Mouse (Mus musculus): ENCODE data around the gene Myo10.

Gene Myo10

DNA sequence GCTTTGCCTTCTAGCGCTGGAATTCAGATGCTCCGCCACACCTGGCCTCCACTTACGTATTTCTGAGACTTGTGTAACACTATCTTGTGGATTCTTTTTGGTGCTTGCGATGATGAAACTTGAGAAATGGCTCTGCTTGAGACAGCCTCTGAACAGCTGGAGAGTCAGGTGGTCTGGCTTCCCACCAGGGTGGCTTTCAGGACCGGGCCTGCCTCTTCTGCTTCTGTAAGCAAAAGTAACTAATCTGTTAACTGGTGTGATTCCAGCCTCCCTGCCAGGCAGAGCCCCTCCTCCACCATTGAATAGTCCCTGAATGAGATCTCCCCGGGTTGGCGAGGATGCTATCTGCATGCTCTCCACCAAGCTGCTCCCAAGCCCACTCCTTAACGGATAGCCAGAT, 140.0 kb downstream of the Myo10 start:
- DNase-seq (ENCODE audit: low spot score): no peak

DNA sequence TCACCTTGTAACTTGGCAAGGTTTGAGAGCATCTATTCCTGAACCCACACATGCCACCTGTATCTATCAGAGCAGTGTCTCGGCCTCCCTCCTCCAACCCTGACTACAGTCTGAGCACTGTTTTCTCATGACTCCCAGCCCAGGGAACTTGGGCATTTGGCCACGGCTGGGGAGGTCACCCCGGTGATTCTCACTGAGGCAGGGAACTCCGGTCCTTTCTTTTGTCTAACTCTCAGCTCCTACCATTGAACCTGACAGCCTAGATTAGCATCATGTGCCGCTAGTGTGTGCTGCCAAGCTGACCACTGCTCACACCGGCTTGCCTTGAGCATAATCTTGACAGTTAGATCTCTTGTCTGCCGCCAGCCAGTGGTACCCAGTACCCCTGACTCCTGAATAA, 140.8 kb downstream of the Myo10 start:
- DNase-seq (ENCODE audit: low spot score): no peak

DNA sequence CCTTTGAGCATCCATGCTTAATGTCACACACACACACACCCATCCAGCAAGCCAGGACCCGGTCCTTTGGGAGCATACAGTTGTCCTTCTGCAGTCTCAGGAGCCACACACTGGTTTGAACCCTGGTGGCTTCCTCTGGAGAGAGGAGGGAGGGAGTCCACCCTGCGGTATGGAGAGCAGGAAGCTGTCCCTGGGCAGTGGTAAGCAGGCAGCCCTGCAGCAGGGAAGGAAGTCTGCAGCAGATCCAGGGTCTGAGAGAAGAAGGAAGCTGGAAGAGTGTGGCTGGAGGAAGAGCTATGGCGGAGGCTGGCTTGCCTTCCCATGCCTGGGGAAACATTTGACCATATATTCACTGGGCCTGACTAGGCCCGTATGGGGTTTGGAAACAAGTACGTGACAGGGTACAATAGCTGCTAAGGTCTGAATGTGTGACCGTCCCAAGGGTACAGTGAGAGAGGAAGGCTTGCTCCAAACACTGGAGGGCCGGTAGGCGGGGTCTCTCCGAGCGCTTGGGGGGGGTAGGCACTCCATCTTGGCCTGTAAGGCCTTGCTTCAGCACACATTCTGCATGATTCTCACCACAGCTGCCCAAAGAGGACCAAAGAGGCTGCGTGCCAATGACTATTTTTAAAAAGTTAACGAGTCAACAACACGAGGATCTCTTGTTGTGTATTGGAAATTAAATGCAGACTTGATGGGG, 142.5 kb downstream of the Myo10 start:
- no peak for DNase-seq (ENCODE audit: low spot score)

DNA sequence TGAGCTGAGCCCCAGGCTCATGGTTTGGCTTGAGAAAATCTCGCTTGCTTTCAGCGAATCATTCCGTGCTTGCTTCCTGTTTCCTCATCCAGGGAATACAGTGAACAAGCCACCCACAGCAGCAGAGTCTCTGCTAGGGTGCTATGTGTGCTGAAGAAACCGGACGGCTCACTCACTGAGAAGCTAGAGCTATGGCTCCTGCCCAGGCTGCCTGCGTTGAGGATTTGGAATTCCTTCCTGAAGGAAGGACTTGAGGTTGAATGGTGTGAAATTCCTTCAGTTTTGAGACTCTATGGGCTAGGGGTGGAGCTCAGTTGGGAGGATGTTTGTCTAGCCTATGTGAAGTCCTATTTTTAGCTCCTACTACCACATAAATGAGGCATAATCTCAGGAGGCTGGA, 145.5 kb downstream of the Myo10 start:
- no peak for DNase-seq (ENCODE audit: low spot score)

DNA sequence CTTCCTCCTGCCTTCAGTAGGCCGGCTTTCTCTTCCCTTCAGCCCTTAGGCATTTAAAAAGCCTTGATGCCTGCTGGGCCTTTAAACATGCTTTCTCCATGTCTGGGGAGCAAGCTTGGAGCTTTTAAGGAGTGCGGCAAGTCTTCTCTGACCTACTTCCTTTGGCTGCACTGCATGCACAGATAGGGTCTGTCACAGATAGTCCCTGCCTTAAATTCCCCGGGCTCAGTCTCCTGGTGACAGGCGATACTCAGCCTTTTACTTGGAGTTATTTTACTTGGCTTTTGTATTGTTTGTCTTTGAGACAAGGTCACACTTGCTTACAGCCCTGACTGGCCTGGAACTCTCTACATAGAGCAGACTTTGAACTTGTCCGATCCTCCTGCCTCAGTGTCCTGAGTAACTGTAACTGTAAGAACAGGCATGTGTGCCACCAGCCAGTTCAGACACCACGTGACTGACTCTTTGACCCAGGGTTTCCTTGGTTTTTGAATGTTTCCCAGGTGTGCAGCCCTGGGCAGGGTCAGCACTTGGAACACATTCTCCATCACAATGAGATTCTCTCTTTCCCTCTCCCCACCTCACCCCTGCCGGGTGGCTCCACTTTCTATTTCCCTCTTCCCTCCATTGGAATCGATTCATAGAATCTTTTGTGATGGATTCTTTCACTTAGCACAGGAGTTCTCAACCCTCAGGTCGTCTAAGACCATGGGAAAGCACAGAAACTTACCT, 147.4 kb downstream of the Myo10 start:
- DNase-seq (ENCODE audit: low spot score): no peak

DNA sequence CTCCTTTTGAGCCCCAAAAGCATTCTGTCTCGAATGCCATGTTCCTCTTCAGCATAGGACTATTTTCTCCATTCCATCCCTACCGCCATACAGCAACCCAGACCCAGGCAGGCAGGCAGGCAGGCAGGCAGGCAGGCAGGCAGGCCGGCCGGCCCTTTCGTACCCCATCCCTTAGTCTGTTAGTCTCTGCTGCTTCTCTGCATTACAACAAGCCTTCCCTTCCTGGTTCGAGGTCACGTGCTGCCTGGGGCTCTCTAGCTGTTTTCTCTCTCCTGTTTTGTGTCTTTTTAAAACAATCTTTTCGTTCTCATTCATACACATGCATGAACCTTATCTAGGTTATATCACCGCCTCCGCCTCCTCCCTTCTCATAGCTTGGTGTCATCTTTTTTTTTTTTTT, 149.5 kb downstream of the Myo10 start:
- no peak for DNase-seq (ENCODE audit: low spot score)

DNA sequence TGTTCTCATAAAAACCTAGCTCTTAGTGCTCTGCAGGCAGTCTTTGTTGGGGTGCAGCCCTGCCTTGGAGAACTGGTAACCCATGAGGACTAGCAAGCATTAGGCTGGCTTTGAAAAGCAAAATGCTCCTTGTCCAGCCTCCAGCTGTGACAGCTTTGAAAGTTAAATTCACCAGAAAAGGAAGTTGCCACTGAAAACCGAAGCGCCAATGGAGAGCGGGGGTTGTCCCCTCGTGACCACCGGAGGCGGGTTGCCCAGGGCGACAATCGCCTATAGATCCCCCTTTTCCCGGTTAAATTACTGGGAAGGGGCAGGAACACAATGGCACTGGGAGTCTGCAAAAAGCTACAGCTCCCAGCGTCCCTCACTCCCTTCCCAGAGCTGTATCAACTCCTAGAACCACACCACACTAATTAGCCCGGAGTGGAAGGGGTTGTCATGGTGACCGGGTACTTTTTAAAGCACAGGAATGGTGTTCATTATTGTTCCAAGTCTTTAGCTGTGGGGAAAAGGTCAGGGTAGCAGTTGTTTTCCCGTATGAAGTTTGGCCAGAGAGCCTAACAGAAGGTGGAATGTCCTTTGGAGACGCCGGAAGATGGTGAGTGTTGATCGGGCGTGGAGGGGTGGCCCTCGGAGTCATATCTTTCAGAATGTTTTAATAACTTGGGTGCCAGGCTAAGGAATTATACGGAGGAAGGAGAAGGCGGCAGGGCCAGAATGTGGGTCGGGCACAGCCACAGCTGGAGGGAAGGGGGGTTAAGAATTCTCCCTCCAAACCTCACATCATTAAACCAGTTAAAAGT, 151.6 kb downstream of the Myo10 start:
- DNase-seq (ENCODE audit: low spot score): peak; percentile 43

DNA sequence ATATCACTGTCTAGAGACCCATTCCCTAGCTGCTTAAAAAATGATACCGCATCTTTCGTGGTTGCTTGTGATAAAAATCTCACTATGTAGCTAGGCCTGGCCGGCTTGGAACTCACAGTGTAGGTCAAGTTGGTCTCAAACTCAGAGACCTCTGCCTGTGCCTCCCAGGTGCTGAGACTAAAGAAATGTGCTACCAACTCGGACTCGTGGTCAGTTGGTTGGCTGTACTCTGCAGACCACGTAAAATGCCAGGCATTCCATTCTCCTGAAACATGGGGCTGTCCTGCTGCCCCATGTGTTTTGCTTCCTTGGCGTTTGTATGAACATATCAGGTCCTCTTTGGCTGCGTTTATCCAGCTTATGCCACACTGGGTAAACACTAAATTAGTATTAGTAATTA, 156.6 kb downstream of the Myo10 start:
- DNase-seq (ENCODE audit: low spot score): no peak

DNA sequence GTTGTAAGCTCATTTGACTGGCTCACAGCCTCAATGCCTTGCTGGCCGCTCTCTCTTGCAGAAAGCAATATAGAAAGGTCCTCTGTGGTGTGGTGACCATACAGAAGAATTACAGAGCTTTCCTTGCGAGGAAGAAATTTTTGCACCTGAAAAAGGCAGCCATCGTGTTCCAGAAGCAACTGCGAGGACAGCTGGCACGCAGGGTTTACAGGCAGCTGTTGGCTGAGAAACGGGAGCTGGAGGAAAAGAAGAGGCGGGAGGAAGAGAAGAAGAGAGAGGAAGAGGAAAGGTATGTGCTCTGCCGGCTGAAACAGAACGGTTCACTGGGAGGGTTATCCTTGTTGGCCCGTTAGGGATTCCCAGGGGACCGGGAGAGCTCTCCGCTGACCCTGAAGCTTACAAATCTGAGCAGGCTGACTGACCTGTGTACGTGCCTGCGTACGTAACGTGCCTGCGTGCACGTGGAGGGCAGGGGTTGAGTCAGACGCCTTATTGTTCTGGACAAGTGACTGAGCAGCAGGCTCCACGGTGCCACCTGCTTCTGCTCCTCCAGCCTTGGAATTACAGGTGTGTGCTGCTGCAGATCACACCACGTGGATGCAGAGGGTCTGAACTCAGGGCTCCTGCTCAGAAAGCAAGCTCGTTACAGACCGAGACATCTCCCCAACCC, 157.3 kb downstream of the Myo10 start:
- no peak for DNase-seq (ENCODE audit: low spot score)

DNA sequence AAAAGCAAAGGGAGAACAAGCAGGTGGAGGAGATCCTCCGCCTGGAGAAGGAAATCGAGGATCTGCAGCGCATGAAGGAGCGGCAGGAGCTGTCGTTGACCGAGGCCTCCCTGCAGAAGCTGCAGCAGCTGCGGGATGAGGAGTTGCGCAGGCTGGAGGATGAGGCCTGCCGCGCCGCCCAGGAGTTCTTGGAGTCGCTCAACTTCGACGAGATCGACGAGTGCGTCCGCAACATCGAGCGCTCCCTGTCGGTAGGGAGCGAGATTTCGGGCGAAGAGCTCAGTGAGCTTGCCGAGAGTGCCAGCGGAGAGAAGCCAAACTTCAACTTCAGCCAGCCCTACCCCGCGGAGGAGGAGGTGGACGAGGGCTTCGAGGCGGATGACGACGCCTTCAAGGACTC, 158.7 kb downstream of the Myo10 start:
- DNase-seq (ENCODE audit: low spot score): no peak

DNA sequence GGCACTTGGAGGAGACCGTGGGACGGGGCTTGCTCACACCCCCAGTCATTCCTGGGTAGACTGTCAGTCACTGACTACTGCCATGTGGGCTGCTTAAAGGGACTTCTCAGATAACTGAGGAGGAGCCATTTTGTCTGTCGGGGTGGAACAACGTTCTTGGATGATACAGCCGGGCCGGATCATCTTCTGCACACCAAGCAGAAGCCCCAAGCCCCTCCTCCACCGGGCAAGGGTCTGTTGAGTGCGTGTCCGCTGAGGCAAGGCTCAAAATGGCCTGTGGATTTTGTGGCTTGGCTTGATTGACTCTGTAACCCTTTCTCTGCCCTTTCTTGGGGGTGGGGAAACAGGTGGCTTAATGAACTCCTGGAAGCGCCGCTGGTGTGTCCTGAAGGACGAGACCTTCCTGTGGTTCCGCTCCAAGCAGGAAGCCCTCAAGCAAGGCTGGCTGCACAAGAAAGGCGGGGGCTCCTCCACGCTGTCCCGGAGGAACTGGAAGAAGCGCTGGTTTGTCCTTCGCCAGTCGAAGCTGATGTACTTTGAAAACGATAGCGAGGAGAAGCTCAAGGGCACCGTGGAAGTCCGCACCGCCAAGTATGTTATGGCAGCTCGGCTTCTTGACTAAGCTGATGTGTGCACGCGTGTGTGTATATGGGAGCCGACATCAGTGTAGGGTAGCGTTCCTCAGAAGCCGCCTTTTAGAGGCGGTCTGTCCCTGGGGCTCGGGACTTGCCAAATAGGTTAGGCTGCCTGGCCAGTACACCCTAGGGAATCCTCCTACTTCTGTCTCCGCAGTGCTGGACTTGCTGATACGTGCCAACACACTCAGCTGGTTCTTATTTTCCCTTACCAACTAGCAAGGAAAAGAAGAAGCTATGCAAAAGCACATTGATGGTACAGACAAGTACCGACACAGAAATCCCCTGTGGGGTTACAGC, 163.4 kb downstream of the Myo10 start:
- no peak for DNase-seq (ENCODE audit: low spot score)

DNA sequence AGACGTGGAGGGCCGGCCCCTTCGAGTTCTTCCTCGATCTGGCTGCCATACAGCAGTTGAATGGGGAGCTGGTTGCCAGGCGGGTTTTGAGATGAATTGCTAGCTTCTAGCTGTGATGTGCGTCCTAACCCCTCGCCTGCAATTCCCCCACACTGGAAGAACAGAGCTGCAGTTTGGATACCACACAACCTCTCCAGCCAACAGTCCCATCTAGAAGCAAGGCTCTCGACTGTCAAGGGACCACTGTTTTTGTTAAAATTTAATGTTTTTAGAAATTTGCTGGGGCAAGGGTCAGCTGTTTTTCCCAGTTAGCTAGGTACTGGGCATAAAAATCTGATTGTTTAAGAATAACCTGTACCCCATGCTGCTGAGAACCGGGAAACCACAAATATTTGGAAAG, 165.1 kb downstream of the Myo10 start:
- DNase-seq (ENCODE audit: low spot score): no peak

DNA sequence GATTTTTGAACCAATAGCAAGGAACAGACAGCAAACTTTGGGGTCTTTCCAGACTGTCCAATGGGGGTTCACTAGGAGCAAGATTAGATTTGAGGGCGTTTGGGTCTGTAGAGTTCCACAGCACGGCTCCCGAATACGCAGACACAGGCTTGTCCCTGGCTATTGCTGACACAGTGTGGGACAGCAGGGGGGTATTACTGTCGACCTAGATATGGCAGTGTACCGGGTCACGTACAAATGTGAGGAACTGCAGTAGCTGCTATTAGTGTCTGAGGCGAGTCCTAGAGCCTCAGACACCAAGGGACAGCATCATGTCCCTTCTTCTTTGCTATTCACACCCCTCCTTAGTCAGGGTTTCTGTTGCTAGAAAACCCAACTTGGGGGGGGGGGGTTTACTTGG, 165.6 kb downstream of the Myo10 start:
- no peak for DNase-seq (ENCODE audit: low spot score)

DNA sequence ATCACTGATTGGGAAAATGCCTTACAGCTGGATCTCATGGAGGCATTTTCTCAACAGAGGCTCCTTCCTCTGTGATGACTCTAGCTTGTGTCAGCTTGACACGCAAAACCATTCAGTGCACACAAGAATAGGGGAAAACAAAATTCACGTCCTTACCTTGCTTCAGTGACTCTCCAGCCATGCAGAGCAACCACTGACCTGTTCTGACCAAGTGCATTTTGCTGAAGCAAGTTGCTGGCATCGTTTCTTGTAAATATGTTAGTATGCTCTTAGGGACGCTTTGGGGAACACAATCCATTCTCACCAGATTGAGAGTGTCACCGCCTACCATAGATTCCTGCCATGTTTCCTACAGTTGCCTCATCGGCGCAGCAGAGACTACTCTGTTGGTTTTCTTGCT, 166.2 kb downstream of the Myo10 start:
- DNase-seq (ENCODE audit: low spot score): no peak

DNA sequence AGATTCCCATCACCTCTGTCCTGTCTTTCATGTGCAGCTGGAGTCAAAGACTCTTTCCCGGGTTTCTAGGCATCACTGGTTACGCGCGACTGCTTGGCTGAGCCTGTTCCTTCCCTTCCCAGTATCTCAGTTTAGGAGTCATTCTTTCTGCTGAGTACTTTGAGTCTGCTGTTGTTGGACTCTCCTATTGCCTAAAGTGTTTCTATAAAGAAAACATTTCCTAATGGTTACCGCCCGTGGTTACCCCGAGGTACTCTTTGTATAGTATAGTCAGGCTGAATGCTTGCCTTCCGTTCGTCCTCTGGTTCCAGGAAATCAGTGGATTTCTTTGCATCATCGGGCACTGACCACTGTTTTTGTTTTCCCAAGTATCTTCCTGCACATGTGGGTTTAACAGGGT, 166.9 kb downstream of the Myo10 start:
- no peak for DNase-seq (ENCODE audit: low spot score)

DNA sequence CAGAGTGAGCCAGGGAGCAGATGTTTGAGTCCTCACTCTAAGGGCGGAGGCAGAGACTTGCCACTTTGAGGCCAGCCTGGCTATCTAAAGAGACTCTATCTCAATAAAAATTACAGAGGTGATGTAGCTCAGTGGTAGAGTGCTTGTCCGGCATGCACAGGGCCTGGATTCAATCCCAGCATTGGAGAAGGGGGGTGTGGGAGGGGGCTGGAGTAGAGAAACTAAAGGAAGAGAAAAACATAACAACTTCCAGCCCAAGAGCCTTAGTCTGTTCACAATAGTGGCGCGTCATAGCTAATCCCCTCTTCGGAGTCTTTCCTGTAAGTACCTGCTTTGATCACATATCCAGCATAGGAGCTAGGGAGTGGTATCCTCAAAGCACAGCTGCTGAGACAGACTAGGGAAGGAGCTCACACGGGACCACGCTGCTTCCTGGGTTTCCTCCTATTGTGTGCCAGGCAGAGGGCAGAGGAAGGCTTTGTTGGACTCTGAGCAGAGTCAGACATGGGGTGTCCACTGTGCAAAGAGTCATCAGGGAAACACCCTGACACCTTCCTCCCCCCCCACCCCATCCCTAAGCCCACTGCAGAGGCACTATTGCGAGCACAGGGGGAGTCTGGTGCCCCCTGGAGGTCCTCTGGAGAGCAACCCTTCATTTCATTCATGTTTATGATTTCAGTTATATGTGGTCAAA, 169.5 kb downstream of the Myo10 start:
- no peak for DNase-seq (ENCODE audit: low spot score)

DNA sequence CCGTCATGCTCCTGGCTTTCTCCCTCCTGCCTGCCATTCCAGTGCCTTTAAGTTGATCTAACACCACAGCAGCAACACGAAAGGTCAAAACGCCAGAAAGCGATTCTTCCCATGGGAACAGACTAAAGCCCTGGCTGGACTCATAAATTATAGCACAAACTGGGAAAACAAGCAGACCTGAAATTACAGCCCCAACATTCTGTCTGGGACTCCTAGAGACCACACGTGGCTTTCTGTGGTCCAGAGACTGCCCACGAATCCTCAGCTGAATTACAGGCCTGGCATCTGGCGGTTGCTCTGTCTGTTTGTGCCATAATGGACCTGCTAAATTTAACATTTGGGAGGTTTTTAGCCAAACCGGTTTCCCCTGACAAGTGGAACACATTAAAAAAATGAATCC, 171.8 kb downstream of the Myo10 start:
- no peak for DNase-seq (ENCODE audit: low spot score)

DNA sequence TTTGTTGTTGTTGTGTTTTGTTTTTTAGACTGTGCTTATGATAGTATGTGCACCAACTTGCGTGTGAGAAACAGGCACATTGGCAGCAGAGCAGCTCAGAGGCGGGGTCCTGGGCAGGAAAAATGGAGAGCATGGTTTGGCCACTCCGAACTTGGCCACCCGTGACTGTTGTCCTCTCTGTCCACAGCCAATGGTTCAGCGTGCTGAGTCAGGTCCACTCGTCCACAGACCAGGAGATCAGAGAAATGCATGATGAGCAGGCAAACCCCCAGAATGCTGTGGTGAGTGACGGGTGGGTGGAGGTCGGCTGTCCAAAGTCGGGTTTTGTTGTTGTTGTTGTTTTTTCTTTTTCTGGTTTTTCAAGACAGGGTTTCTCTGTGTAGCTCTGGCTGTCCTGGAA, 173.2 kb downstream of the Myo10 start:
- DNase-seq (ENCODE audit: low spot score): no peak

DNA sequence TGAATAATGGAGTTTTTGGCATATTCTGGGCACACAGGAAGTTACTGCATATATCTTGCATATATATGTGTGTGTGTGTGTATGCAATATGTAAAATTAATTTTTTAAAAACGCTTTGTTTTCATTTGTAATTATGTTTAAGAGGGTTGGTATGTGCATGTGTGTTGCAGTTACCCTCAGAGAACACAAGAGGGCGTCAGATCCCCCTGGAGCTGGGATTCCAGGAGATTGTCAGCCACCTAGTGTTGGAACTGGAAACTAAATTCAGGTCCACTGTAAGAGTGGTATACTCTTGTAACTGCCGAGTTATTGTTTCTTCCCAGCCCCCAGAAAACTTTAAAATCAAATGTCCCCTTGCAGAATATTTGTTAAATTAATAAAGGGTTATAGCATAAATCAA, 174.0 kb downstream of the Myo10 start:
- no peak for DNase-seq (ENCODE audit: low spot score)

DNA sequence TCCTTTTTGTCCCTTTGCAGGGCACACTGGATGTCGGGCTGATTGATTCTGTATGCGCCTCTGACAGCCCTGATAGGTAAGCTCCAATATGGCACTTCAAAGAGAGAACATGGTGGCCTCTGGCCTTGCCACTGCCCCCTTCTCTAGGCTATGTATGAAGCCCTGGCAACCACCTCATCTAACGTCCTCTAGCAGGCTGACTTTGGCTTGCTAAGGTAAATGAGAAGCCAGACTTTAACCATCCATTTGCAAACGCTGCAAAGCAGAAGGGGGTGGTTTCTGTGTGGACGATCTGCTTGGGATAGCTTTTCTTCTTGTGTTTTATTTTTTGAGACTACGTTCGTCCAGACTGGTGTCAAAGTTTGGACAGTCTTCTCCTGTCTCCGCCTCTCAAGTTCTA, 174.9 kb downstream of the Myo10 start:
- DNase-seq (ENCODE audit: low spot score): no peak

DNA sequence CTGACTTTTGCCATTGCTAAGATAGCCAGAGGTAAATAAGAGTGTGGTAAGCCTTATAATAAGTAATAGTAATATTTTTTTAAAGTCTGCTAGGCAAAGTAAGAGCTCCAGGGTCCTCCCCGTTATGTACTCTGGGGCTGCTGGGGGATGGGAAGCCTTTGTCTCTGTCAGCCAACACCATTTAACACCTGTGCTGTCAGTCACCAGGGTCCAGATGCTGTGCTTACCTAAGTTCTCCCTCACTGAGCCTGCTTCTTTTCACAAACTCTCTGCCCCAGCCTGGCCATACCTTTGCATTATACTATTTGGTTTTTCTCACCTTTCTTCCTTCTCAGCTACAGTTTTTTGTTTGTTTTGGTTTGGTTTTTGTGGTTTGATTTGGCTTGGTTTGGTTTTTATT, 175.6 kb downstream of the Myo10 start:
- no peak for DNase-seq (ENCODE audit: low spot score)
